Mouse (Mus musculus) neural tube, embryonic 14.5 days (tissue): ENCODE results near the gene Fancc. TPM values are rescaled to one million over a fixed set of nuclear protein-coding genes. Genes with fewer than 3 reads are reported as not detected.

Source experiments
- ATAC-seq: fragments of 200-750 bp; cut with Nextera tagmentation; 2 replicates; pipeline ENCODE4 v1.8.0; 2017; ENCODE audit warnings: low read depth, mild to moderate bottlenecking, moderate TSS enrichment, moderate library complexity
- H3K27ac ChIP-seq: fragments of 300-500 bp; sonication (generic); 2 replicates; pipeline ENCODE4 v1.5.1; 2014; ENCODE audit warnings: low read depth, mild to moderate bottlenecking, control low read depth, low read length, moderate library complexity, mixed read lengths
- H3K27me3 ChIP-seq: fragments of 300-500 bp; sonication (generic); 2 replicates; pipeline ENCODE4 v1.6.1; 2014; ENCODE audit warnings: low read length; ENCODE audit not compliant: control insufficient read depth, insufficient read depth
- H3K36me3 ChIP-seq: fragments of 300-500 bp; sonication (generic); 2 replicates; pipeline ENCODE4 v1.6.1; 2014; ENCODE audit warnings: low read length, mixed read lengths; ENCODE audit not compliant: control insufficient read depth, insufficient read depth
- H3K4me1 ChIP-seq: fragments of 300-500 bp; sonication (generic); 2 replicates; pipeline ENCODE4 v1.6.1; 2014; ENCODE audit warnings: low read length; ENCODE audit not compliant: control insufficient read depth, insufficient read depth
- H3K4me2 ChIP-seq: fragments of 300-500 bp; sonication (generic); 2 replicates; pipeline ENCODE4 v1.6.1; 2014; ENCODE audit warnings: mild to moderate bottlenecking, low read depth, low read length, control low read depth
- H3K4me3 ChIP-seq: fragments of 300-500 bp; sonication (generic); 2 replicates; pipeline ENCODE4 v1.5.1; 2014; ENCODE audit warnings: low read depth, low read length, control low read depth, mixed read lengths
- H3K9ac ChIP-seq: fragments of 300-500 bp; sonication (generic); replicated peaks from 2 replicates; pipeline ENCODE4 v1.6.1; 2014; ENCODE audit warnings: low read depth, mild to moderate bottlenecking, control low read depth, low read length, mixed read lengths
- H3K9me3 ChIP-seq: fragments of 300-500 bp; sonication (generic); 2 replicates; pipeline ENCODE4 v1.6.1; 2016; ENCODE audit warnings: low read length; ENCODE audit not compliant: control insufficient read depth
- WGBS: fragments of 180-500 bp; shearing (Covaris S2); extraction: QIAGEN DNeasy Blood & Tissue Kit; methylation state at CpG from one replicate; pipeline ENCODE4 v1.1.7; 2014; 5-methylcytosine and 5-hydroxymethylcytosine counted together
- polyA plus RNA-seq: library from polyadenylated mRNA; unstranded; fragments of >200 nt; fragmentation: Nextera tagmentation; extraction: Ambion mirVana; gene quantifications from 2 replicates; pipeline ENCODE4 v1.2.1, GENCODE M21; 2014

Fancc gene
- polyA plus RNA-seq, 1 experiment from 2014 or later, result 14.6 TPM

- Histone ChIP-seq H3K4me3 (no peak overlapping the region), H3K36me3 (peaks cover 62% of the 10 kb centered on the region), H3K27ac (no peak overlapping the region), H3K9ac (no peak overlapping the region), H3K4me2 (no peak overlapping the region), H3K27me3 (no peaks in the 10 kb centered on the region), H3K4me1 (0 out of 2 replicates have a peak, but pooled peaks cover 3% of the 10 kb centered on the region), H3K9me3 (no peaks in the 10 kb centered on the region)
- 87% methylated on average over 4 of the region's 4 CpGs for WGBS
- no peak for ATAC-seq
Observed at GRCm38 (mm10) chr13:63534981-63535380, 37.9 kb upstream of the Fancc start.

- peaks cover 21% of the 10 kb centered on the region for H3K4me1 ChIP-seq
- no peak for ATAC-seq
Observed at GRCm38 (mm10) chr13:63530857-63531256, 33.8 kb upstream of the Fancc start.

GRCm38 (mm10) chr13:63530371-63530764 is 33.3 kb upstream of the Fancc start:
- no peak overlapping the region for H3K4me3 ChIP-seq
- no peak for ATAC-seq
- no peaks in the 10 kb centered on the region for H3K9me3 ChIP-seq
- H3K4me1 ChIP-seq, result peaks cover 26% of the 10 kb centered on the region
- no peaks in the 10 kb centered on the region for H3K27me3 ChIP-seq
- WGBS, result 25% methylated on average over 3 of the region's 3 CpGs
- H3K36me3 ChIP-seq, result peaks cover 49% of the 10 kb centered on the region
- no peak overlapping the region for H3K9ac ChIP-seq
- no peak overlapping the region for H3K4me2 ChIP-seq
- H3K27ac ChIP-seq, result no peak overlapping the region

More at GRCm38 (mm10) chr13:63530857-63531256, 33.8 kb upstream of the Fancc start:
- Histone ChIP-seq H3K9me3 (no peaks in the 10 kb centered on the region), H3K36me3 (peaks cover 51% of the 10 kb centered on the region), H3K4me3 (no peak overlapping the region), H3K27ac (no peak overlapping the region), H3K4me2 (no peak overlapping the region), H3K9ac (no peak overlapping the region), H3K27me3 (no peaks in the 10 kb centered on the region)
- WGBS, result 56% methylated on average over 9 of the region's 9 CpGs

- Histone ChIP-seq H3K4me3 (no peak overlapping the region), H3K4me2 (no peak overlapping the region), H3K27me3 (no peaks in the 10 kb centered on the region), H3K9ac (no peak overlapping the region), H3K4me1 (peaks cover 32% of the 10 kb centered on the region), H3K9me3 (no peaks in the 10 kb centered on the region), H3K27ac (no peak overlapping the region), H3K36me3 (peaks cover 53% of the 10 kb centered on the region)
- no peak for ATAC-seq
- WGBS, result 50% methylated on average over 3 of the region's 3 CpGs
Observed at GRCm38 (mm10) chr13:63529602-63530370, 32.7 kb upstream of the Fancc start.

- Histone ChIP-seq H3K9me3 (no peaks in the 10 kb centered on the region), H3K4me1 (peaks cover 36% of the 10 kb centered on the region), H3K4me2 (no peak overlapping the region), H3K27ac (no peak overlapping the region), H3K4me3 (no peak overlapping the region), H3K36me3 (peaks cover 56% of the 10 kb centered on the region), H3K27me3 (no peaks in the 10 kb centered on the region), H3K9ac (no peak overlapping the region)
- 2% methylated on average over 2 of the region's 2 CpGs for WGBS
- no peak for ATAC-seq
Observed at GRCm38 (mm10) chr13:63528852-63529251, 31.8 kb upstream of the Fancc start.

DNA sequence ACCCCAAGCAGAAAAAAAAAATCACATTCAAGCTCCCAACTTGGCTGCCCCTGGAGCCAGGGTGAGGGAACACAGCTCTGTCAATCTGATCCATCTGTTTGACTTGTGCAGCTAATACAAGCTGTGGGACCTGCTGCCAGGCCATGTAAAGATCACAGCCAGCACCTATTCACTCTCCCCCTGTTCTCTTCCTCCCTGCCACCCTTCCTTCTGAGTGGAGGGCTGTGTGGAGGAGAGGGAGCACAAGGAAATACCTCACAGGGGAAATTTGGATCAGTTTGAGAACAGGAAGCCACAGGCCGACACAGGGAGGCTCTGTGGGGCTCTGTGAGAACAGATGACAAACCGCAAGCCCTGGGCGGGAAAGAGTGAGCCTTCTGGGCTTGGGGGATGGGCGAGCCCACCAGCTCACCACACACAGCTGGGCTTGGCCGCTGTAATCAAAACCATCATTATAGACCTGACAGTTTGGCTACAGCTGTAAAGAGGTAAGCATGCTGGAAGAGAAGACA is 31.1 kb upstream of the Fancc start:
- no peak overlapping the region for H3K4me3 ChIP-seq
- no peak overlapping the region for H3K4me2 ChIP-seq
- no peaks in the 10 kb centered on the region for H3K9me3 ChIP-seq
- ATAC-seq, result peak; percentile 59; the same call in 1 of the 2 replicates
- H3K27ac ChIP-seq, result peak overlapping the region; percentile 25; the same call in 1 of the 2 replicates
- no peak overlapping the region; the same call in 1 of the 2 replicates for H3K9ac ChIP-seq
- H3K36me3 ChIP-seq, result peaks cover 53% of the 10 kb centered on the region
- peaks cover 36% of the 10 kb centered on the region for H3K4me1 ChIP-seq
- WGBS, result 7% methylated on average over 5 of the region's 5 CpGs
- no peaks in the 10 kb centered on the region for H3K27me3 ChIP-seq

DNA sequence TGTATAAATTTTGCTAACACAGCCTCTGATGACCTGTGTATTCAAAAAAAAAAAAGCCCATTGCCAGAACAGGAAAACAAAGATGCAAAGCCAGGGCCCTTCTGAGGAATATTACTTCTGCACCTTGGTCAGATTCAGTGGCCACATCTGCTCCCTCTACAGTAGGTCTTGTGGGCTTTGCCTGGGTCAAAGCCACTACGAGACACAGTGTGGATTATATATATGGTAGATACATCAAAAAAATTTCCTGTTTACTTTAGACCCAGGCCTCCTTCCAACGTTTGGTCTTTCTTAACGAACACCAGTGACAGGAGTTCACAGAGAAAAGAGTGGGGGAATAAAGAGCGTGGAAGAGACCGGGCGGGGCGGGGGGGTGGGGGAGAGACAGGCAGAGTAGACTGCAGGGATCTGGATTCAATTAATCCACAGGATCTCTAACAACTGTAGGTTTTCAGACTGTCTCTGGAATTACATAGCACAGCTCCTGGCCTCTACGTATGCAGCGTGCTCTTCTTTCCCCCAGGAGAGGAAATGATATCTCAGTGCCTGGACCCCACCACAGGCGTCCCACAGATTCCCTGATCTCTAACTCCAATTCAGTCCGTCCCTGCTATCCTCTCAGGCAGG is 28.6 kb upstream of the Fancc start:
- H3K9ac ChIP-seq, result no peak overlapping the region
- no peak for ATAC-seq
- H3K36me3 ChIP-seq, result peaks cover 52% of the 10 kb centered on the region
- H3K9me3 ChIP-seq, result no peaks in the 10 kb centered on the region
- H3K4me2 ChIP-seq, result no peak overlapping the region
- WGBS, result 21% methylated on average over 11 of the region's 11 CpGs
- no peaks in the 10 kb centered on the region for H3K27me3 ChIP-seq
- H3K27ac ChIP-seq, result peak overlapping the region; percentile 25
- no peak overlapping the region for H3K4me3 ChIP-seq
- H3K4me1 ChIP-seq, result peaks cover 33% of the 10 kb centered on the region

- Histone ChIP-seq H3K4me1 (peaks cover 33% of the 10 kb centered on the region), H3K36me3 (peaks cover 51% of the 10 kb centered on the region), H3K27me3 (no peaks in the 10 kb centered on the region), H3K4me3 (no peak overlapping the region), H3K27ac (peak overlapping the region; percentile 25), H3K9ac (no peak overlapping the region), H3K4me2 (no peak overlapping the region), H3K9me3 (no peaks in the 10 kb centered on the region)
- WGBS, result 29% methylated on average over 25 of the region's 25 CpGs
- peak; percentile 18; the same call in 1 of the 2 replicates for ATAC-seq
Observed at GRCm38 (mm10) chr13:63524608-63525570, 27.8 kb upstream of the Fancc start.
